Mouse (Mus musculus): ENCODE measurements at regions not wholly inside any gene's neighbourhood (a gene's known extent, or its start where the extent isn't known, plus 50 kb on each side); places are given as distances from the start of the nearest gene placed in this dataset.

DNA sequence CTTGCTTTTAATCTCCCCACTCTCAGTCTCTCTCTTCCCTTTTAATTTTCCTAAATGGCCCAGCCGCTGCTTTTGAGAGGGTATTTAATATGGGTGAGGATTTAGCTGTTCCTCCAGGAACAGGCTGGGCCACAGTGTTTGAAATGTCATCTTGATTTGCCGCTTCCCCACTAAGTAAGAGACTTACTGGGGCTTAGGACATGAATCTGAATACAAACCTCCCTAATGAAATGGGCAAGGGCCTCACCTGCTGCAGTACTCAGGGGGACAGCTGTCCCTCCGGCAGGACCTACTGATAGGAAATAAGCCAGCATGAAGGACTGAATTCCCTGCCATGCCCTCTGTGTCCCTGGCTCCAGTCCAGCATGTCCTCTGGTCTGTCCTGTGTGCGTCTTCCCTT is 50.6 kb upstream of the Prr23a1 start:
- no peak for DNase-seq (ENCODE audit: extremely low spot score in 1 of 2, low spot score in 1 of 2)

DNA sequence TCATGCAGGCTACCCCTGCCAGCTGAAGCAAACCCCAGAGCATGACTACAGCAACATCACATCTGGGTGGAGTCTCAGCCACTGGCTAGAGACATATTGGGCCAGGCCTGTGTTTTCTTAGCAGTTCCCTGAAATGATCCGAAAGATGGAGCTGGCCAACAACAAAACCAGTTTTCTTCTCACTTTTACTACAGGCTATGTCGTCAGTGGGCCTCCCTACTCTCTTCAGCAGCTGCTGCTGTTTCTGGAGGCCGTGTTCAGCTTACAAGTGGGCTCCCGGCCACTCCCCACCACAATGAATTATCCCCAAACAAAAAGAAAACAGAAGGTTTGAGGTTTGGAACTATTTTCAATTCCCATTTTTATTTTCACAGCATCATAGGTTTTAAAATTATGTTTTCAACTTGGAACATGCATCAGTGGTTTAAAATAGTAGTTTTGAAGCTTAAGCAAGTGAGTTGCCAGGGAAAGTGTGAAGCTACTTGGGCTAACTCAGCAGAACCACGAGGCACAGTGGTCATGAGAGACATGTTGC is 68.6 kb upstream of the Prr23a1 start:
- DNase-seq (ENCODE audit: extremely low spot score in 1 of 2, low spot score in 1 of 2), result no peak

DNA sequence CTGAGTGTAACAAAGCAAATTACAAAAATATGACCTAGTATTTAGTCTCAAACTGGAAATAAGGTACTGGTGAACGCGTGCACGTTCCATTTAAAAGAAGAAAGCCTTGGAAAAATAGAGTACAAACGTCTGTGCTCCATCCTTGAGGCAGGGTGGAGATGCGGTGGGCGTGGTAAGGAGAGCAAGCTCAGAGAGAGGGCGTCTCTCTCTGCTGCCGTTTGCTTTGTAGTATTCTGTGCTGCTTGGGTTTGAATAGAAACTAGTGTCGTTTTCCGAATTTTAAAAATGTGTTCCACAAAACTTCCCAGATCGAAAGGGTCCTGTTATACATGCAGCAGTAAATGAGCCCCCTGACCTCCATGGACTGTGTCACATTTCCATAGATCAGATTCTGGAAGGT is 69.1 kb upstream of the Prr23a1 start:
- no peak for DNase-seq (ENCODE audit: extremely low spot score in 1 of 2, low spot score in 1 of 2)

DNA sequence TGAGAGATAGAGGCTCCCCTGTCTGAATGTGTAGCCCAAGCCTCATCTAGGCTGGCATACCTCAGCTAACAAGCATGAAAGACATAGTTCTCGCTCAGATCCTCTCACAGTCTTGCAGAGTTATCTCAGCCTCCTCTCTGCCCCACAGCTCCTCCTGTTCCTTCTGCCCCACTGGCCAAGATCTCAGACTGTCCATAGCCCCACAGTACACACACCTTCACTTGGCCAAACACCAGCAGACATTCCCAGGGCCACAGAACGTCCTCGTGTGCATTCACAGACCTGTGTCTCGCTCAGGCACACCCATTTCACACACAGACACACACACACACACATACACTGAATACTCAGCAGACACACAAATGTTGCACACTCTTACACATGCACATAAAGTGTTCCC is 87.5 kb upstream of the Prr23a1 start:
- DNase-seq (ENCODE audit: extremely low spot score in 1 of 2, low spot score in 1 of 2), result no peak

DNA sequence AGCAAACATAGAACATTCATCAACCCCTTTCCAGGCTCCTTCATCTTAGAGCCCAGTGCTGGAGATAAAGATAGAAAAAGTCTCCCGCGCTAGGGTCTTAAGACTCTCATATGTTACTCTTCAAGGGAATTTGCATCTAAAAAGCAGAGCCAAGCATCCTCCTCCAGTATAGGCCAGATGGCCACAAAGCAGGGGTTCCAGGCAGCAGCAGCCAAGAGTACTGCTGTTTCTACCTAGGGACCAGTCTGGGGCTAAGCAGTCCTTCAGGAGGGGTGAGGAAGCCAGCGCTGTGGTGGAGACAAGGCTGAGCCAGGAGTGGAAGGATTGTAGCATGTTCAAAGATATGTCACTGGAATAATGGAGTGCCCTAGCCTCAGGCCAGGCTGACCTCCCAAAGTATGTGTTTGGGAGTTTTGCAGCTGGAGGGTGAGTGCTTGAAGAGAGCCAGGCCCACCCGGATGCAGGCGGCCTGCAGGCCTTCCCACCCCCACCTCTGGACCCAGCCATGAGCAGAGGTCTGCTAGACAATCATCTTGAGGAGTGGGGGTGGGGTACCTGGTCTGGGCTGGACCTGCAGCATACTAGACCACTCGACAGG is 88.8 kb upstream of the Prr23a1 start:
- DNase-seq (ENCODE audit: extremely low spot score in 1 of 2, low spot score in 1 of 2), result no peak

DNA sequence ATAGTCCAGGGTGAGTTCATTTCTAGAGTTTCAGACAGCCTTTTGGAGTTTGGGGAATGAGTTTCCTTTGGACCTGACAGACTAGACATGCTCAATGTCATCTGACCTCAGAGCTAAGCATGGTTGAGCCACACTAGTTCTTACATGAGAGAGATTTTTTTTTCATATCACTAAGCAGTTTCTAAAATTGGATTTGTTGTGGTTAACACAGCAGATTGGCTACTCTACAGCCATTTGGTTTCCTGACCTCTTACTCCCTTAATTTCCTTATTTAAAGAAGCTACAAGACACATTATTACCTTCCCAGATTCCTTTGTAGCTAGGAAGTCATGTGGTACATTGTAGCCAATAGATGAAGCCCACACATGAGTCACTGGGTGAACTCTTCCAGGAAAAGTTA is 98.5 kb upstream of the Prr23a1 start:
- no peak for DNase-seq (ENCODE audit: extremely low spot score in 1 of 2, low spot score in 1 of 2)

DNA sequence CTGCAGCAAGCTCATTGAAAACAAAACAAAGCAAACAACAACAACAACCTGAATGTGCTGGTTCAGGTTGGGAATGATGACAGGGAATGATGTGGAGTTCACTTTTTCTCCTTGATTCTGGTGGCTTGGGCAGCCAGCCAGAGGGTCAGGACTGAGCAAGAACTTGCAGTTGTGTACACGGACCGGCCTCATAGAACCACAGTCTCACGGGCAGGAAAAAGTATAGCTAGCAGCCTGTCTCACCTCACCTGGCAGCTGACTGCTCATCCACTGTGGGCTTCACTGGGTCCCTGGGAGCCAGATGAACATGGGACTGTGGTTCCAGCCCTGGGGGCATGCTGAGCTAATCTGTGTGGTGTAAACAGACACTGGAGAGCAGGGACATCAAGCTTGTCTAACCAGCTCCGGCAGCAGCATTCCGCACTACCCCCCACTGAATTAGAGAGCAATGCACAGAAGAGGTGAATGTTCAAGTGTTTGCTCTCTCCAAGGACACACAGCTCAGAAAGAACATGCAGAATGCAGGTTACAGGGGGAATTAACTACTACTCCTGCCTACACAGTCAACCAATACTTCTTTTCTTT is 114.9 kb upstream of the Prr23a1 start:
- DNase-seq (ENCODE audit: extremely low spot score in 1 of 2, low spot score in 1 of 2), result no peak

DNA sequence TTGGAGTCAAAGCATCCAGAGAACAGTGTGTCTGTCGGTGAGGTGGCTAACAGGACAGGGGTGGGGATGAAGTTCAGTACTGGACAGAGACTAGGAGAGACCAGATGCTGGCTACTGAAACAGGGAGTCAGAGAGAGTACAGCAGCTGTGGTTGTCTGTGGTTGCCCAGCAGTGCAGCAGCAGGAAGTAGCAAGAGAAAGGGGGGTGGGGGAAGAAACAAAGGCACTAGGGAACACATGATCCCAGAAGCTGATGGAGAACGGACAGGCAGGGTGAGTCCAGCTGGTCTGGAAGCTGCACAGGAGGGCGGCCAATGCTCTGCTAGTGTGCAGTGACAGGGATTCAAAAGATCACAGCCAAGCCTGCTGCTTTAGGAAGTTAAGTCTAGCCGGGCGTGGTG is 115.7 kb upstream of the Prr23a1 start:
- no peak for DNase-seq (ENCODE audit: extremely low spot score in 1 of 2, low spot score in 1 of 2)

DNA sequence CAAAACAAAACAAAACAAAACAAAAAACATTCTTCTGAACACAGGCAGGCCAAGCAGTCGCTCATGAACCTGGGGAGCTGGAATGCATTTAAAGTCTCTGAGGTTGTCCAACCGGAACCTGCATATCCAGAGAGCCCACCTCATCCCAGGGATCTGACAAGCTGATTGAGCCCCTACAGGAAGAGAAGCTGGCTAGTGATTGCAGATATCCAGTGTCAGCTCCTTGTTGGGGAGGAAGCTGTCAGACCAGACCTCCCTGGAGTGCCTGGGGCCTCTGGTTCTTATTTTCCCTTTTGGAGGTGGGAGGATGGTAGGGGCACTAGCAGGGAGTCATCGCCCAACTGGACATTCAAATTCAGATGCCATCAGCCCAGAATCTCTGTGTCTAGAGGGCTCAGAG is 119.4 kb upstream of the Prr23a1 start:
- DNase-seq (ENCODE audit: extremely low spot score in 1 of 2, low spot score in 1 of 2), result no peak

DNA sequence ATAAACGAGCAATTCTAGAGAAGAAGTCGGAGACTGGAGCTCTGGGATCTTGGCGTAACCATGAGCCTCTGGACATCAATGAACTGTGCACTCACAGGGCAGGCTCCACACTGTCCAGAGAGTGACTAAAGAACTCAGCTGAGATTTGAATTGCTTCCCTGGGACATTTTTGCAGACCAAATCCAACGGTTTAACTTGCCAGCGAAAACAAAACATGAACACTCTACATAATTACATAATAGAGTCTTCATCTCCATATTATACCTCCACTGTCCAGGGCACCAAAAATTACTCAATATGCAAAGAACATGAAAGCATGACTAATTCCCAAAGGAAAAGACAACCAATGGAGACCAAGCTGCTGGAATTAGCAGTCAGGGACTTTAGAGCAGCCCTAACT is 119.9 kb upstream of the Mrps22 start:
- no peak for DNase-seq (ENCODE audit: extremely low spot score in 1 of 2, low spot score in 1 of 2)

DNA sequence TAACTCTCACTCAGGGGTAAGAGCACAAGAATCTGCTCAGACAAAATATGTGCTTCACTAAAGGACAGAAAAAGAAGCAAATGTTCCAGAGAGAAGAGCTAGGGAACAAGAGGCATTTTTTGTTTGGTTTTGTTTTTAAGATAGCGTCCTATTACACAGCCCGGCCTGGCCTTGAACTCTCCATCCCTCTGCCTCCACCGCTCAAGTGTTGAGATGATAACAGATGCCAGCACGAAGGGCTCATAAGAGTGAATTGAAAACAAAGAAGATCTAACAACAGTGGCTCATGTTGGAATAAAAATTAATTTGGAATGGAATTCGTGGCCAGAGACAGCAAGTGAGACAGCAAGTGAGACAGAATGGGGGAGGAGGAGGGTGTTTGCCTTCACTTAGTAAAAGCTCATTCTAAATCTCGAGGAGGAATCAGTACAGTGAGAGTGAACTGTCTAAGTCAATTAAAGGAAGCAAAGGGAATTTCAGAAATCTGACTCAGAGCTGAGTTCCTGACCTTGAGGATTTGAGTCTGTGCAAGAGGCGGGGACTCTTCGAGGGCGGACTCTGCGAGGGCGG is 116.3 kb upstream of the Mrps22 start:
- no peak for DNase-seq (ENCODE audit: extremely low spot score in 1 of 2, low spot score in 1 of 2)

DNA sequence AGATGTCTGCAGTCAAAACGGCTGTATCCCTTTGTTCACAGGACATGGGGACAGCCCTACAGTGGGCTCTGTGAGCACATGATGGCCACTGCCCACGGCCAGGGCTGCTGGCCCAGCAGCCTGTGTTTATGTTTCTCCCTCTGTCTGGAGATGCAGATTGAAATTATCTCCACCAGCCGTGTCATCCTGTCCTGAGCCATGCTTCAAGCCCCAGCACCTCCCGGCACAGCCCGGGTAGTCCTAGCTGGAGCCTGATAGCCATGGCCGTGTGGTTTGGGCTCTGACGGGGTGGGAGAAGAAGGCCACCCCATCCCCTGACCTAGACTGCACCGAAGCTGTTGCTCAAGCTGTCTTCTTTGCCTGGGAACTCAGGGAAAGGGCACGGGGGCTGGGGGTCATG is 113.2 kb upstream of the Mrps22 start:
- DNase-seq (ENCODE audit: extremely low spot score in 1 of 2, low spot score in 1 of 2), result no peak

DNA sequence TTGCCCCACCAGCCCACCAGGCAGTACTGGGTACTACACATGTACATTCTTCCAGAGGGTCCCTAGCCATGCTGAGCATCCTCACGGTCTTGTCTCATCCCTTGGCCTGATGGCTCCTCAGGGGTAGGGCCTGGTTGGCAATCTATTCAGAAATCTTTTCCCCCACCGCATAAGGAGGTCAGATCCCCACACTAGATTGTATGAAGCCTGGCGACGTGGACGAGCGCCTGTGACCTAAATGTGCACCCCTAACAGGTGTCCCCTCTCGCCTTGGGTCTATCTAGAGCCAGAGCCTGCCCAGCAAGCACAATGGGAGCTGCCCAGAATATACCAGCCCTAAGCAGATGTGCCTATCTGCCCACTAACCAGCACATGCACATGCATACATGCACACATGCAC is 111.4 kb upstream of the Mrps22 start:
- no peak for DNase-seq (ENCODE audit: extremely low spot score in 1 of 2, low spot score in 1 of 2)

DNA sequence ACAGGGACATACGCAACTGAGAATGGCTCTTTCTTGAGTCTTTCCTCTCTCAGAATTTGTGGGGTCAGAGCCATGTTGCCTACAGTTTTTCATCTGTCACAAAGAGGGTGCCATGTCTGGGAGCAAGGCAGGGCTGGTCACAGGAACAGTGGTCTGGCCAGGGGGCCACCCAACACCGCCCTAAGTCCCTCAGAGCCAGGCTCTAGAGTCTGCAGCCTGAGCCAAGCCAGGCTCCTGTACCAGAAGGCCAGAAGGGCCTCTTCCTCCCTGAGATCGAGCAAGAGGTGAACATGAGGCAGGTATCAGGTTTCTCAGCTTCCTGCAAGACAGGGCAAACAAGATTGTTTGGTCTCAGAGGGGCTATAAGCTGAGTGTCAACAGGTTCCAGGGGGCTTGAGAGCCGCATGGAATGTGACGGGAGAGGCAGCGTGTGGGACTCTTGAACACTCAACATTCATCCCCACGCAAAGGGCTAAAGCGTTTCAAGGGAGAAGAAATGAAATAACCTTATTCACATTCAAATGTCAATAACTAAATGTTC is 110.6 kb upstream of the Mrps22 start:
- DNase-seq (ENCODE audit: extremely low spot score in 1 of 2, low spot score in 1 of 2), result no peak

DNA sequence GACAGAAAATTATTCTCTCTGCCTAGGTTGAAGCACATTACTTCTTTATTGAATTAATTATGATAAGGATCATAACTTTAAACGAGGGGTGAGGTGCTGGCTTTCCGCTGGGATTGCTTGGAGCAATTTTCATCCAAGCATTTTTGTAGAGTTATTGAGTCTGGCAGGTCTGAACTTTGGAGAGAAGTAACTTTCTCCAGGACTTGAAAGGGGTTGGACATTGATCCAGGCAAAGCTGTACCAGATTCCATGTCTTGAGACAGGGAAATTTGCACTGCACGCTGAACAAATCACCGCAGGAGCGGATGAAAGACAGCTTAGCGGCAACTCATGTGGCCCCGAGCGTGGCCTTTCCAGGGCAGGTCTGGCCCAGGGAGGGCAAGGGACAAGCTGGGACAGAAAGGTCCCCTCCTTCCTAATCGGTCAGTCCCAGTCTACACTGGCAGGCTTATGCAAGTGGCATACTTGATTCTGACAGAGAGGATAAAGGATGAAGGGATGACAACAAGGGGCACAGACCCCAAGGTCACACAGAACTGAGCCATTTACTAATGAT is 108.8 kb upstream of the Mrps22 start:
- DNase-seq (ENCODE audit: extremely low spot score in 1 of 2, low spot score in 1 of 2), result no peak

DNA sequence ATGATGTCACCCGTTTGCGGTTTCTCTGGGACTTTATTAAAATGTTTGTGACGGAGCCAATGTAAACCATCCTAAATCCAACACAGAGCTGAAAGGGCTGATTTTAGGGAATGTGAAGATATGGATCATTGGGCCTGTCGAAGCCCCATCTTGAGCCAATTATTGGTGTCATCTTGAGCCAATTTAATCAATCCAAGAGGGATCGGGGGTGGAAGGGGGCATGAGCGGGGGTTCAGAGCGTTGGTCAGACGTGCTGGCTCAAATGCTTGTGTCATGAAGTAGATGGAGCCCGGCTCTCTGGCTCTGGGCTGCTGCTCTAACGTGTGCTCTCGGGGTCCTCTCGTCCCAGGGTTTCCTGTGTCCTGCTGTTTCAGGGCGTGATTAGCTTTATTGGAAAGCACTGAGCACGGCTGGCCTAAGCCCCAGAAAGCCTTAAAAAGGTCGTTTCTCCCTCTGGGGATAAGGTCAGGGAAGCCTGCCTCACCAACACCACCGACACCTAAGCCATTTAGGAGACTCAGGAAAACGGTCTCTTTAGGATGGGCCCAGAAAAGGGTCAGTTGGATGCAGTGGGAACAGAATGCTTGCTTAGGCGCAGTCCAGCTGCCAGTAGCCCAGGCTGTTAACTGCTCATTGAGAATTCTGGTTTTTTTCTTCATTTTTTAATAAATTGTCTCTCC is 106.7 kb upstream of the Mrps22 start:
- DNase-seq (ENCODE audit: extremely low spot score in 1 of 2, low spot score in 1 of 2), result no peak

DNA sequence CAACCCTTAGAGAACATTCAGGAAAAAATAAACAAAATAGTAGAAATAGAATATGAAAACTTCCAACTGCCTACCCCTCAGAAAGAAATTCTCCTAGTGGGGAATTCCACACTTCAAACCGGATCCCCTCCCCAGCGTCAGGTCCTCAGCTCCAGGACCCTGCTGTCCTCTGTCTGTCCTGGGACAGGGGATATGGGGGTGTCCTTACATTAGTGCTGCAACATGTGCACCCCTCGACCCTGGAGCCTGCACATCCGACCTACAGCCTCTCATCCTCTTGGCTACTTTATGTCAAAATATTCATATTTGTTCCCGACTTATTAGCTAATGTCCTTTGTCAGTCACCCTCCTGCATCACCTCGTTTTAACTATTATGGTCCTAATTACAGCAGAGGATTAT is 106.0 kb upstream of the Mrps22 start:
- no peak for DNase-seq (ENCODE audit: extremely low spot score in 1 of 2, low spot score in 1 of 2)

DNA sequence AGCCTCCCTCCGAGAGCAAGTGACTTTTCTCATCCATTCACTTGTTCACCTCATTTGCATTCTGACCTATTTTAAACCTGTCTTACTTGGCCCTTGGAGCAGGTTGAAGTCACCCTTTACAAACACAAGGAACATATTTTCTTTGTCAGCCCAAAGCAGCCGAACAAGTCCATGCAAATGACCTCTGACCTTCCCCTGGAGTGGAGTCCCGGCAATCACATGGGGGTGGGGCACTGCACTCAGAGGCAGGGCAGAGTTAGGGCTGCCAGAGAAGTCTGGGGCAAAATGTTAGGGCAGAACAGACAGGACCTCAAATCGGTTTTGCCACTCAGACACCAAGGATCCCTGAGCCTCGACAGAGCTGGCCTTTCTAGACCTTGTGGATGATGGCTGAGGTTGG is 102.7 kb upstream of the Mrps22 start:
- no peak for DNase-seq (ENCODE audit: extremely low spot score in 1 of 2, low spot score in 1 of 2)

DNA sequence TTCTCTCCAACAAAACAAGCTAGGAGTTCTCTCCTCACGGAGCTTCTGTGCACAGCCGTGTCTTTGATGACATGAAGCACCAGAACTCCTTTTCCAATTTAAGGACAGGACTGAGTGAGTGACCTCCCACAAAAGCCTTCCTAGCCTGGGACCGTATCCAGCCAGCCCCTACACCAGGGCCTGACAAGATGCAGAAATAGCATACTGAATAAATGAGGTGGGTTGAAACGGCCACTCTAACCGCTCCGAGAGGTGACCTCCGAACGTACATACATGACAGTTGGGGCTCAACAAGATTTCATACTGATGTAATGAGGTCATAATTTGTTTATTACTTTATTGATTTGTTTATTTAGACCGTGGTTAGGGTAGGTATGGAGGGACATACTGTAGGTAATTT is 101.9 kb upstream of the Mrps22 start:
- DNase-seq (ENCODE audit: extremely low spot score in 1 of 2, low spot score in 1 of 2), result no peak

DNA sequence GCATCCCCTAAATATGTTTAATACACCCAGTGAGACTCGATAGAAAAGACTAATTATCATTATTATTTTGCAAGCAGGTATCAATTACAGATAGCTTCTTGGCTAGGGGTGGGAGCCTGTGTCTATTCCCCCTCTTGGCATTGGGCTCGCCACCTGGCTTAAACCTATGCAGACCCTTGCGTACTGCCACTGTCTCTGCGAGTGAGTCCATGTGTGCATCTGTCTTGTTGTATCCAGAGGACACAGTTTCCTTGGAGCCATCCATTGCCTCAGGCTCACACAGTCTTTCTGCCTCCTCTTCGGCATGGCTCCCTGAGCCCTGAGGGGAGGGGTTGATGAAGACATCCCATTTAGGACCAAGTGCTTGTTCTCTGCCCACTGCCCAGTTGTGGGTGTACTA is 99.1 kb upstream of the Mrps22 start:
- DNase-seq (ENCODE audit: extremely low spot score in 1 of 2, low spot score in 1 of 2), result no peak

DNA sequence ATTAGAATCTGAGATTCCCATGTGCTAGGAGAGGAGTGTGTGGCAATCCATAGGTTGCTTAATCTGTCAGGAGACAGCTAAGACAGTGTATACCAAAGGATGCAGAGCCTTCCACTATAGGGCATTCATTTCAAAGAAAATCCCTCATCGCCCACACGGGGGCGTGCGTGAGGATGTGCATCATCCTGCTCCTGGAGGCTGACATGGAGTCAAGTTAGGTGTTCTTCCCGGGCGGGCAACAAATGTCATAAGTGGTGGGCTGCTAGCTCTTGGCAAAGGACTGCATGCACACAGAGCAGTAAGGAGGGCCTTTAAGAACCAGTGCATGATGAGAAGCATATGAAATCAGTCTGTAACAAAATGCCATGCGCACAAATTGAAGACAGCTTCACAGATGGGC is 95.7 kb upstream of the Mrps22 start:
- DNase-seq (ENCODE audit: extremely low spot score in 1 of 2, low spot score in 1 of 2), result no peak
